Mouse (Mus musculus) mesoderm, embryonic 11.5 days (tissue): ENCODE results near the gene Pet117.

ENCODE experiments used
- DNase-seq: peaks from one replicate; pipeline ENCODE4 v3.0.0-alpha.2; 2012; ENCODE audit warnings: low read depth, low spot score

The Pet117 gene

GRCm38 (mm10) chr2:144381741-144382140 lies 12.9 kb downstream of the Pet117 start:
- no peak for DNase-seq

GRCm38 (mm10) chr2:144382624-144383138 lies 13.9 kb downstream of the Pet117 start:
- no peak for DNase-seq

GRCm38 (mm10) chr2:144386296-144386695 lies 17.5 kb downstream of the Pet117 start:
- DNase-seq = no peak

- no peak for DNase-seq
Observed at GRCm38 (mm10) chr2:144388416-144388815, 19.6 kb downstream of the Pet117 start.

- no peak for DNase-seq
Observed at GRCm38 (mm10) chr2:144399531-144399930, 30.7 kb downstream of the Pet117 start.

- no peak for DNase-seq
Observed at GRCm38 (mm10) chr2:144400659-144401058, 31.9 kb downstream of the Pet117 start.

- no peak for DNase-seq
Observed at GRCm38 (mm10) chr2:144409037-144409436, 40.2 kb downstream of the Pet117 start.

GRCm38 (mm10) chr2:144410603-144411002 lies 41.8 kb downstream of the Pet117 start:
- no peak for DNase-seq

GRCm38 (mm10) chr2:144414646-144415045 lies 45.9 kb downstream of the Pet117 start:
- no peak for DNase-seq

GRCm38 (mm10) chr2:144416859-144417258 lies 48.1 kb downstream of the Pet117 start:
- no peak for DNase-seq

- no peak for DNase-seq
Observed at GRCm38 (mm10) chr2:144418062-144418461, 49.3 kb downstream of the Pet117 start.

GRCm38 (mm10) chr2:144422094-144422675 lies 53.4 kb downstream of the Pet117 start:
- no peak for DNase-seq
